Mouse (Mus musculus): ENCODE results near the gene Eif4a2. TPM values are rescaled to one million over a fixed set of nuclear protein-coding genes. Genes with fewer than 3 reads are reported as not detected.

Eif4a2 gene
- polyA plus RNA-seq, 1 experiment, result 4.3 TPM

- no peak for TF ChIP-seq GATA1 (IDR thresholded peaks at IDR 0.05; ENCODE audit: low read length)
Measured at GRCm38 (mm10) chr16:23109350-23110280, 2.4 kb downstream of the Eif4a2 start.

GRCm38 (mm10) chr16:23112348-23112747 lies 5.1 kb downstream of the Eif4a2 start:
- TF ChIP-seq GATA1 (IDR thresholded peaks at IDR 0.05; ENCODE audit: low read length), result no peak

- TF ChIP-seq GATA1 (IDR thresholded peaks at IDR 0.05; ENCODE audit: low read length), result no peak
Measured at GRCm38 (mm10) chr16:23112861-23113435, 5.7 kb downstream of the Eif4a2 start.

- no peak for TF ChIP-seq GATA1 (IDR thresholded peaks at IDR 0.05; ENCODE audit: low read length)
Measured at GRCm38 (mm10) chr16:23113903-23114302, 6.7 kb downstream of the Eif4a2 start.

- no peak for TF ChIP-seq GATA1 (IDR thresholded peaks at IDR 0.05; ENCODE audit: low read length)
Measured at GRCm38 (mm10) chr16:23114339-23115171, 7.3 kb downstream of the Eif4a2 start.

- no peak for TF ChIP-seq GATA1 (IDR thresholded peaks at IDR 0.05; ENCODE audit: low read length)
Measured at GRCm38 (mm10) chr16:23115486-23115885, 8.2 kb downstream of the Eif4a2 start.

- TF ChIP-seq GATA1 (IDR thresholded peaks at IDR 0.05; ENCODE audit: low read length), result no peak
Measured at GRCm38 (mm10) chr16:23117173-23117572, 9.9 kb downstream of the Eif4a2 start.

GRCm38 (mm10) chr16:23122446-23122845 lies 15.2 kb downstream of the Eif4a2 start:
- no peak for TF ChIP-seq GATA1 (IDR thresholded peaks at IDR 0.05; ENCODE audit: low read length)

GRCm38 (mm10) chr16:23123104-23123503 lies 15.9 kb downstream of the Eif4a2 start:
- no peak for TF ChIP-seq GATA1 (IDR thresholded peaks at IDR 0.05; ENCODE audit: low read length)

GRCm38 (mm10) chr16:23124398-23124797 lies 17.2 kb downstream of the Eif4a2 start:
- TF ChIP-seq GATA1 (IDR thresholded peaks at IDR 0.05; ENCODE audit: low read length), result no peak

GRCm38 (mm10) chr16:23127311-23127672 lies 20.0 kb downstream of the Eif4a2 start:
- TF ChIP-seq GATA1 (IDR thresholded peaks at IDR 0.05; ENCODE audit: low read length), result no peak

- no peak for TF ChIP-seq GATA1 (IDR thresholded peaks at IDR 0.05; ENCODE audit: low read length)
Measured at GRCm38 (mm10) chr16:23127673-23128375, 20.6 kb downstream of the Eif4a2 start, which contains the start of gene Rfc4. TSS of gene Rfc4 (minus strand) at chr16:23127737.

- no peak for TF ChIP-seq GATA1 (IDR thresholded peaks at IDR 0.05; ENCODE audit: low read length)
Measured at GRCm38 (mm10) chr16:23130303-23130702, 23.1 kb downstream of the Eif4a2 start.

- no peak for TF ChIP-seq GATA1 (IDR thresholded peaks at IDR 0.05; ENCODE audit: low read length)
Measured at GRCm38 (mm10) chr16:23132336-23132735, 25.1 kb downstream of the Eif4a2 start.
